Mouse (Mus musculus) thymus, postnatal 14 days (tissue): ENCODE results near the gene Rnf8.

ENCODE experiments used
- DNase-seq: peaks from one replicate; pipeline ENCODE4 v3.0.0; 2021

Rnf8 gene

GRCm38 (mm10) chr17:29681669-29682068 is 67.1 kb downstream of the Rnf8 start:
- no peak for DNase-seq

GRCm38 (mm10) chr17:29682261-29682660 is 67.7 kb downstream of the Rnf8 start:
- no peak for DNase-seq

- no peak for DNase-seq
Observed at GRCm38 (mm10) chr17:29683127-29683526, 68.5 kb downstream of the Rnf8 start.

GRCm38 (mm10) chr17:29684275-29684674 is 69.7 kb downstream of the Rnf8 start:
- DNase-seq = no peak

GRCm38 (mm10) chr17:29686771-29687170 is 72.2 kb downstream of the Rnf8 start:
- no peak for DNase-seq

GRCm38 (mm10) chr17:29687373-29687772 is 72.8 kb downstream of the Rnf8 start:
- no peak for DNase-seq

- no peak for DNase-seq
Observed at GRCm38 (mm10) chr17:29688610-29689009, 74.0 kb downstream of the Rnf8 start.

GRCm38 (mm10) chr17:29690257-29690656 is 75.7 kb downstream of the Rnf8 start:
- no peak for DNase-seq

GRCm38 (mm10) chr17:29692827-29693226 is 78.2 kb downstream of the Rnf8 start:
- DNase-seq = no peak

- DNase-seq = peak; percentile 85
Observed at GRCm38 (mm10) chr17:29693571-29693970, 79.0 kb downstream of the Rnf8 start.

- no peak for DNase-seq
Observed at GRCm38 (mm10) chr17:29694516-29694915, 79.9 kb downstream of the Rnf8 start.
